Mouse (Mus musculus): Measurements from ENCODE around the gene Efna5. TPM values are rescaled to one million over a fixed set of nuclear protein-coding genes. Genes with fewer than 3 reads are reported as not detected.

Gene Efna5
- total and polyA plus RNA-seq, 3 experiments = 0.04 to 0.23 TPM; not detected in 1

GRCm38 (mm10) chr17:62850603-62851002 lies 30.5 kb downstream of the Efna5 start:
- no peak overlapping the region for H3K9ac ChIP-seq (ENCODE audit: insufficient read depth, low read depth)
- in situ Hi-C loops (cut with MboI; ENCODE audit: low pct_ligation_motif_present, low pct_unique_long_range_greater_than_20kb, low sequenced_read_pairs) = no loop called here
- no peak overlapping the region for H3K4me2 ChIP-seq (ENCODE audit: insufficient read depth, low read depth, poor library complexity, severe bottlenecking)
- dilution Hi-C loops (cut with MboI; ENCODE audit: extremely low pct_ligation_motif_present, extremely low pct_unique_long_range_greater_than_20kb, low sequenced_read_pairs) = no loop called here
- TF ChIP-seq ETS1 (conservative IDR thresholded peaks at IDR 0.05; ENCODE audit: low read depth, low read length) (no peak), GABPA (IDR thresholded peaks at IDR 0.05; ENCODE audit: insufficient replicate concordance, low read depth, low read length) (no peak), RCOR1 (conservative IDR thresholded peaks at IDR 0.05; ENCODE audit: low read depth, low read length) (no peak), EP300 (IDR thresholded peaks at IDR 0.05; ENCODE audit: low read length) (no peak), HCFC1 (IDR thresholded peaks at IDR 0.05; ENCODE audit: low read depth, low read length) (no peak), BHLHE40 (IDR thresholded peaks at IDR 0.05; ENCODE audit: low read depth, low read length) (no peak), UBTF (IDR thresholded peaks at IDR 0.05; ENCODE audit: low read depth, low read length) (no peak), ZKSCAN1 (IDR thresholded peaks at IDR 0.05; ENCODE audit: borderline replicate concordance, low read depth, low read length) (no peak)
- H3K27ac ChIP-seq (ENCODE audit: insufficient read depth, low read depth) = no peak overlapping the region
- no peaks in the 10 kb centered on the region for H3K27me3 ChIP-seq (replicated peaks)
- H3K4me3 ChIP-seq (replicated peaks in 1 of 3; ENCODE audit: low read depth in 2 of 3, low read length in 2 of 3, poor library complexity in 1 of 3) = no peak overlapping the region
- H3K4me1 ChIP-seq (ENCODE audit: control insufficient read depth in 1 of 2, insufficient read depth in 2 of 2) = no peaks in the 10 kb centered on the region
- H3K36me3 ChIP-seq (replicated peaks in 1 of 2; ENCODE audit: control insufficient read depth in 1 of 2, insufficient read depth in 1 of 2, low read length in 1 of 2) = no peaks in the 10 kb centered on the region
- no peaks in the 10 kb centered on the region for H3K9me3 ChIP-seq (replicated peaks; ENCODE audit: low read length)
- H3K79me2 ChIP-seq (replicated peaks; ENCODE audit: control insufficient read depth, extremely low read depth, insufficient read depth, poor library complexity, severe bottlenecking) = no peaks in the 10 kb centered on the region
- DNase-seq (ENCODE audit: extremely low read depth) = no peak

GRCm38 (mm10) chr17:62849676-62850075 lies 31.4 kb downstream of the Efna5 start:
- no peak for DNase-seq (ENCODE audit: extremely low read depth)
- Histone ChIP-seq H3K79me2 (replicated peaks; ENCODE audit: control insufficient read depth, extremely low read depth, insufficient read depth, poor library complexity, severe bottlenecking) (no peaks in the 10 kb centered on the region), H3K27me3 (replicated peaks) (no peaks in the 10 kb centered on the region), H3K9me3 (replicated peaks; ENCODE audit: low read length) (no peaks in the 10 kb centered on the region), H3K4me1 (ENCODE audit: control insufficient read depth in 1 of 2, insufficient read depth in 2 of 2) (peaks cover 0 to 2% of the 10 kb centered on the region in 2 experiments; a peak in 2 of 4 replicates), H3K4me2 (ENCODE audit: insufficient read depth, low read depth, poor library complexity, severe bottlenecking) (no peak overlapping the region), H3K27ac (ENCODE audit: insufficient read depth, low read depth) (no peak overlapping the region), H3K9ac (ENCODE audit: insufficient read depth, low read depth) (no peak overlapping the region), H3K4me3 (replicated peaks in 1 of 3; ENCODE audit: low read depth in 2 of 3, low read length in 2 of 3, poor library complexity in 1 of 3) (no peak overlapping the region), H3K36me3 (replicated peaks in 1 of 2; ENCODE audit: control insufficient read depth in 1 of 2, insufficient read depth in 1 of 2, low read length in 1 of 2) (no peaks in the 10 kb centered on the region)
- in situ Hi-C loops (cut with MboI; ENCODE audit: low pct_ligation_motif_present, low pct_unique_long_range_greater_than_20kb, low sequenced_read_pairs) = no loop called here
- dilution Hi-C loops (cut with MboI; ENCODE audit: extremely low pct_ligation_motif_present, extremely low pct_unique_long_range_greater_than_20kb, low sequenced_read_pairs) = no loop called here
- TF ChIP-seq RCOR1 (conservative IDR thresholded peaks at IDR 0.05; ENCODE audit: low read depth, low read length) = no peak

- Histone ChIP-seq H3K27me3 (replicated peaks) (no peaks in the 10 kb centered on the region), H3K27ac (ENCODE audit: insufficient read depth, low read depth) (no peak overlapping the region), H3K4me3 (replicated peaks in 1 of 3; ENCODE audit: low read depth in 2 of 3, low read length in 2 of 3, poor library complexity in 1 of 3) (no peak overlapping the region), H3K9ac (ENCODE audit: insufficient read depth, low read depth) (no peak overlapping the region), H3K4me2 (ENCODE audit: insufficient read depth, low read depth, poor library complexity, severe bottlenecking) (no peak overlapping the region), H3K9me3 (replicated peaks; ENCODE audit: low read length) (no peaks in the 10 kb centered on the region), H3K79me2 (replicated peaks; ENCODE audit: control insufficient read depth, extremely low read depth, insufficient read depth, poor library complexity, severe bottlenecking) (no peaks in the 10 kb centered on the region), H3K4me1 (ENCODE audit: control insufficient read depth in 1 of 2, insufficient read depth in 2 of 2) (peaks cover 0 to 8% of the 10 kb centered on the region in 2 experiments; a peak in 2 of 4 replicates), H3K36me3 (replicated peaks in 1 of 2; ENCODE audit: control insufficient read depth in 1 of 2, insufficient read depth in 1 of 2, low read length in 1 of 2) (no peaks in the 10 kb centered on the region)
- in situ Hi-C loops (cut with MboI; ENCODE audit: low pct_ligation_motif_present, low pct_unique_long_range_greater_than_20kb, low sequenced_read_pairs) = no loop called here
- no peak for DNase-seq (ENCODE audit: extremely low read depth)
- dilution Hi-C loops (cut with MboI; ENCODE audit: extremely low pct_ligation_motif_present, extremely low pct_unique_long_range_greater_than_20kb, low sequenced_read_pairs) = no loop called here
- no peak for TF ChIP-seq ETS1 (conservative IDR thresholded peaks at IDR 0.05; ENCODE audit: low read depth, low read length)
- TF ChIP-seq UBTF (IDR thresholded peaks at IDR 0.05; ENCODE audit: low read depth, low read length) = no peak
- no peak for TF ChIP-seq GABPA (IDR thresholded peaks at IDR 0.05; ENCODE audit: insufficient replicate concordance, low read depth, low read length)
- no peak for TF ChIP-seq MEF2A (IDR thresholded peaks at IDR 0.05; ENCODE audit: borderline replicate concordance, low read depth, low read length)
- TF ChIP-seq CTCF (conservative IDR thresholded peaks at IDR 0.05 in 1 of 2, IDR thresholded peaks at IDR 0.05 in 1 of 2; ENCODE audit: low read depth in 2 of 2, low read length in 2 of 2) = no peak
- no peak for TF ChIP-seq RAD21 (IDR thresholded peaks at IDR 0.05; ENCODE audit: low read depth, low read length)
- TF ChIP-seq ZMIZ1 (IDR thresholded peaks at IDR 0.05; ENCODE audit: low read depth, low read length) = no peak
- TF ChIP-seq ZKSCAN1 (IDR thresholded peaks at IDR 0.05; ENCODE audit: borderline replicate concordance, low read depth, low read length) = no peak
Observed at GRCm38 (mm10) chr17:62845656-62846055, 35.5 kb downstream of the Efna5 start.

Measured in CH12.LX (cell line).